Mouse (Mus musculus): ENCODE measurements around the gene Cubn.

The Cubn gene

GRCm38 (mm10) chr2:13258606-13259005 lies 233.0 kb downstream of the Cubn start:
- in situ Hi-C loops (cut with MseI, MboI), result no loop called here

- in situ Hi-C loops (cut with MseI, MboI), result loop anchor here in 1 of 2 experiments (25.0 kb wide), 1 partner anchor 528 kb away; no protein-coding TSS in a partner anchor
Measured at GRCm38 (mm10) chr2:13240711-13241110, 250.9 kb downstream of the Cubn start.

GRCm38 (mm10) chr2:13237140-13237901 lies 254.3 kb downstream of the Cubn start:
- in situ Hi-C loops (cut with MseI, MboI), result loop anchor here in 1 of 2 experiments (25.0 kb wide), 1 partner anchor 525 kb away; no protein-coding TSS in a partner anchor

GRCm38 (mm10) chr2:13235696-13236095 lies 255.9 kb downstream of the Cubn start:
- in situ Hi-C loops (cut with MseI, MboI), result loop anchor here in 1 of 2 experiments (25.0 kb wide), 1 partner anchor 523 kb away; no protein-coding TSS in a partner anchor

- in situ Hi-C loops (cut with MseI, MboI), result loop anchor here in 1 of 2 experiments (25.0 kb wide), 1 partner anchor 522 kb away; no protein-coding TSS in a partner anchor
Measured at GRCm38 (mm10) chr2:13234796-13235195, 256.8 kb downstream of the Cubn start.

GRCm38 (mm10) chr2:13233902-13234301 lies 257.7 kb downstream of the Cubn start:
- in situ Hi-C loops (cut with MseI, MboI), result loop anchor here in 1 of 2 experiments (25.0 kb wide), 1 partner anchor 522 kb away; no protein-coding TSS in a partner anchor

GRCm38 (mm10) chr2:13233254-13233835 lies 258.3 kb downstream of the Cubn start:
- in situ Hi-C loops (cut with MseI, MboI), result loop anchor here in 1 of 2 experiments (25.0 kb wide), 1 partner anchor 521 kb away; no protein-coding TSS in a partner anchor

- in situ Hi-C loops (cut with MseI, MboI), result loop anchor here in 1 of 2 experiments (25.0 kb wide), 1 partner anchor 520 kb away; no protein-coding TSS in a partner anchor
Measured at GRCm38 (mm10) chr2:13232305-13232704, 259.3 kb downstream of the Cubn start.

- in situ Hi-C loops (cut with MseI, MboI), result loop anchor here in 1 of 2 experiments (25.0 kb wide), 1 partner anchor 517 kb away; no protein-coding TSS in a partner anchor
Measured at GRCm38 (mm10) chr2:13229686-13230085, 261.9 kb downstream of the Cubn start.
